Mouse (Mus musculus) thymus, adult 2 months (tissue): Measurements from ENCODE around the gene Anapc2. TPM values are rescaled to one million over a fixed set of nuclear protein-coding genes. Genes with fewer than 3 reads are reported as not detected.

ENCODE experiments used
- DNase-seq: peaks from one replicate; pipeline ENCODE4 v3.0.0; 2021
- H3K27ac ChIP-seq: fragments of 200-500 bp; 2 replicates; pipeline ENCODE4 v1.5.1; 2012; ENCODE audit warnings: low read length, control low read depth; ENCODE audit not compliant: control insufficient read depth, insufficient read depth
- H3K27me3 ChIP-seq: fragments of 200-500 bp; 2 replicates; pipeline ENCODE4 v1.6.1; 2012; ENCODE audit warnings: mild to moderate bottlenecking, low read length, moderate library complexity, mixed read lengths; ENCODE audit not compliant: control insufficient read depth, insufficient read depth
- H3K36me3 ChIP-seq: fragments of 200-500 bp; 2 replicates; pipeline ENCODE4 v1.6.1; 2012; ENCODE audit warnings: mild to moderate bottlenecking, low read length, moderate library complexity; ENCODE audit not compliant: control insufficient read depth, insufficient read depth
- H3K4me1 ChIP-seq: fragments of 200-500 bp; replicated peaks from 2 replicates; pipeline ENCODE4 v1.6.1; 2012; ENCODE audit warnings: low read length; ENCODE audit not compliant: control insufficient read depth, insufficient read depth
- H3K4me3 ChIP-seq: fragments of 200-500 bp; 2 replicates; pipeline ENCODE4 v1.5.1; 2012; ENCODE audit warnings: mild to moderate bottlenecking, low read length, control low read depth, moderate library complexity; ENCODE audit not compliant: control insufficient read depth, insufficient read depth
- CTCF ChIP-seq: fragments of 200-500 bp; IDR thresholded peaks from 2 replicates; pipeline ENCODE4 v1.5.1; 2012; ENCODE audit warnings: mild to moderate bottlenecking, control low read depth, low read length, moderate library complexity, borderline replicate concordance; ENCODE audit not compliant: control insufficient read depth, poor library complexity, insufficient read depth; ENCODE audit errors: extremely low read depth
- POLR2A ChIP-seq: fragments of 200-500 bp; IDR thresholded peaks from 2 replicates; pipeline ENCODE4 v1.6.1; 2012; ENCODE audit warnings: mild to moderate bottlenecking, low read length, control low read depth, moderate library complexity; ENCODE audit not compliant: control insufficient read depth, poor library complexity, insufficient read depth; ENCODE audit errors: extremely low read depth
- WGBS: fragments of 180-500 bp; shearing (Covaris S2); methylation state at CpG from one replicate; pipeline ENCODE4 v1.1.7; 2018; 5-methylcytosine and 5-hydroxymethylcytosine counted together
- polyA plus RNA-seq: library from polyadenylated mRNA; depleted of rRNA; stranded (reverse); fragments of >200 nt; gene quantifications from 2 replicates; pipeline ENCODE4 v1.2.3, GENCODE M21; 2012

The Anapc2 gene
- polyA plus RNA-seq, 1 experiment, result 144 TPM

DNA sequence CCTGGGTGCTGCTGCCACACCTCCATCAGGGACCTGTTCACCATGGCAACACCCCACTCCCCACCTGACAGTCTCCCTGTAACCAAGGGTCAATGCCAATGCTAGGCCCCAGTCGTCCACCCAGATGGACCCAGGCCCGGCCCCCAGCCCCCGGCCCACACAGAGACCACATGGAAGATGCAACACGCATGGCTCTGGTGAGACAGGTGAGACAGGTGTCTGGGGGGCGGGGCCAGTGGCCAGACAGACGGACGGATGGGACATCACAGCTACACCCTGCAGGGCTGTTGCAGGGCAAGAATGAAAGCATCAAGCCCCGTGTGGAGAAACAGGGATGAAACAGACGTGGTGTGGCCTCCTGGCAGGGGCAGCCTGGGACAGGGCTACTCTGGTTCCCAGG is 21.4 kb downstream of the Anapc2 start:
- TF ChIP-seq CTCF (no peak), POLR2A (no peak)
- Histone ChIP-seq H3K4me3 (no peak overlapping the region), H3K4me1 (no peaks in the 10 kb centered on the region), H3K36me3 (no peaks in the 10 kb centered on the region), H3K27me3 (peaks cover 17% of the 10 kb centered on the region), H3K27ac (no peak overlapping the region)
- WGBS, result 87% methylated on average over 9 of the region's 9 CpGs
- no peak for DNase-seq

DNA sequence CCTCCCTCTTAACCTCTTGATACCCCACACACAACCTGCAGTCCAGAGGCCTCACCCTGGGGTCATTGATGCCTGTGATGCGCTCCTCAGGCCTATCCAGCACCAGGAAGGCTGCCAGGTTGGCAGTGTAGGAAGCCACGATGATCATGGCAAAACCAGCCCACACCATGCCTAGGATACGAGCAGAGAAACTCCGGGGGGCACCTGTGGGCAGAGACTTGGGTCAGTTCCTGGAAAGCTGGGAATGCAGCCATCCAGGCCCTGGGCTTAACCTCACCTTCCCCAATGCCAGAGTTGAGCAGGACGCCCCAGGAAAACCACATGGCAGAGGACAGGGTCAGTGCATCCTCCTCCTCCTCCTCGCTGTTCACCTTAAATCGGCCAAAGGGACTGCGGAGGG is 24.8 kb downstream of the Anapc2 start:
- Histone ChIP-seq H3K36me3 (no peaks in the 10 kb centered on the region), H3K4me1 (no peaks in the 10 kb centered on the region), H3K4me3 (no peak overlapping the region), H3K27me3 (peaks cover 5% of the 10 kb centered on the region), H3K27ac (no peak overlapping the region)
- DNase-seq, result no peak
- WGBS, result 74% methylated on average over 8 of the region's 8 CpGs
- TF ChIP-seq POLR2A, result no peak
- TF ChIP-seq CTCF, result no peak

DNA sequence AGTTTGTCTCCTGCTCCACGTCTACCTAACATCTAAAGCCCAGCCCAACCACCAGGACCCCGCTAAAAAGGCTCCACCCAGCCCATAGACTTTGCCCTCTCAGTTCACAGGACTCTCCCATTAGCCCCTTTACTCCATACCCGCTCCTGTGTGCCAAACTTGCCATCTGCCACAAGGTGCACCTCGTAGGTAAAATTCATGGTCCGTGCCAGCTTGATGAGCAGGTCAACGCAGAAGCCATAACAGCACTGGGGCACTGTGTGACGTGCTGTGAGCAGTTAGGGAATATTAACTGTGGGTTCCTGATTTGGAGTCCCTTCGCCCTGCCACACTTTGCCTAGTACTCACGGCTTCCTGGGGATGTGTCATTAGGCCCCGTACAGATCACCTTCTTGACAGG is 25.8 kb downstream of the Anapc2 start:
- no peaks in the 10 kb centered on the region for H3K4me1 ChIP-seq
- 82% methylated on average over 10 of the region's 10 CpGs for WGBS
- H3K36me3 ChIP-seq, result no peaks in the 10 kb centered on the region
- H3K27ac ChIP-seq, result no peak overlapping the region
- H3K27me3 ChIP-seq, result no peaks in the 10 kb centered on the region; the same call in 1 of the 2 replicates
- no peak overlapping the region for H3K4me3 ChIP-seq
- no peak for DNase-seq
- no peak for TF ChIP-seq CTCF
- no peak for TF ChIP-seq POLR2A

DNA sequence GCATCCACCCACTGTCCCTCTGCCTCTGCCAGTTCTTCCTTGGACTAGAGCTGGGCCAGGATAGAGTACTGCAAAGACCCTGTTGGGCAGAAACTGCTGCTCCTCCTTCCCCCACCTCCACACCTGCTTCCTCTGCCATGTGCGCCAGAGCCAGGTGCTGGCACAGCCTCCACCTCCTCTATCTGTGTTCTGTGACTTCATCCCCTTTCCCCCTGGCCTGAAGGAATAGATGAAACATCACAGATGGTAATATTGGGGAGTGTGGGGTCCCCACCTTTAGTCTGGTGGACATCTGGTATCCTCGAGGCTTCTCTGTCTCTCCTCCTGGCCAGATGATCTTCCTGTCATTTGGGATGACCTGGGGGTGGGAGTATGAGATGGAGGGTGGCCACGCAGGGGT is 31.2 kb downstream of the Anapc2 start:
- TF ChIP-seq POLR2A (no peak), CTCF (no peak)
- Histone ChIP-seq H3K27me3 (peaks cover 3% of the 10 kb centered on the region; the same call in 1 of the 2 replicates), H3K4me1 (peaks cover 5% of the 10 kb centered on the region), H3K36me3 (no peaks in the 10 kb centered on the region), H3K4me3 (no peak overlapping the region), H3K27ac (no peak overlapping the region)
- no peak for DNase-seq
- WGBS, result 53% methylated on average over 3 of the region's 3 CpGs

DNA sequence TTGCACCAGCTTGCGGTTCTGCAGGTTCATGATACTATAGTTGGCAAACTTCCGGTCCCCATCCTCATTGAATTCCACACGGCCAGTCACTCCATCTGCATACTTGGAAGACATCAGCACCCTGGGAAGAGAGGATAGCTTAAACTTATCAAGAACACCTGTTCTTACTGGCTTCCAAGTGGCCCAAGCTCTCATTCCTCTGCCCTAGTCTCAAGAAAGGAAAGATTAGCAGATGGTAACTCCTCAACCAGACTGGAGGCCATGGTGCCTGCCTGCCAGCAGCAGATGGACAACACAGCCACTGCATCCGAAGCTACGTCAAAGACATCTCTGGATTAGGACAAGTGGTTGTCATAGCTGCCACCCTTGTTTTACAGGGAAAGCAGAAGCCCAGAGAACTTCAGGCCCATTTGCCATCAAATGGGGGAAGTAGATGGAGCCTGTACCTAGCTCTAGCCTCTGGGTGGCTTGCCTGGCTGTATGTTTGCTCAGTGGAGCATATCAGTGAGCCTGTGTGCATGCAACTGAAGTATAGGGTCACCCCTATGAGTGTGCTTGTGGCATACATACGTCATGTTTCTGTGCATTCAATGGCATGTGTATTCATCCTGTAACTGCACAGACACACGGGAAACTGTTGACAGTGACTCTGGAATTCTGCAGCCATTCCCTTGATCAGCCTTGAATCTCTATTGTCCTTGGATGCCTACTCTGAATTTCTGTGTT is 31.8 kb downstream of the Anapc2 start:
- peaks cover 5% of the 10 kb centered on the region for H3K4me1 ChIP-seq
- peaks cover 3% of the 10 kb centered on the region; the same call in 1 of the 2 replicates for H3K27me3 ChIP-seq
- H3K27ac ChIP-seq, result no peak overlapping the region
- 68% methylated on average over 7 of the region's 7 CpGs for WGBS
- DNase-seq, result no peak
- H3K36me3 ChIP-seq, result no peaks in the 10 kb centered on the region
- no peak overlapping the region for H3K4me3 ChIP-seq
- TF ChIP-seq CTCF (no peak), POLR2A (no peak)

DNA sequence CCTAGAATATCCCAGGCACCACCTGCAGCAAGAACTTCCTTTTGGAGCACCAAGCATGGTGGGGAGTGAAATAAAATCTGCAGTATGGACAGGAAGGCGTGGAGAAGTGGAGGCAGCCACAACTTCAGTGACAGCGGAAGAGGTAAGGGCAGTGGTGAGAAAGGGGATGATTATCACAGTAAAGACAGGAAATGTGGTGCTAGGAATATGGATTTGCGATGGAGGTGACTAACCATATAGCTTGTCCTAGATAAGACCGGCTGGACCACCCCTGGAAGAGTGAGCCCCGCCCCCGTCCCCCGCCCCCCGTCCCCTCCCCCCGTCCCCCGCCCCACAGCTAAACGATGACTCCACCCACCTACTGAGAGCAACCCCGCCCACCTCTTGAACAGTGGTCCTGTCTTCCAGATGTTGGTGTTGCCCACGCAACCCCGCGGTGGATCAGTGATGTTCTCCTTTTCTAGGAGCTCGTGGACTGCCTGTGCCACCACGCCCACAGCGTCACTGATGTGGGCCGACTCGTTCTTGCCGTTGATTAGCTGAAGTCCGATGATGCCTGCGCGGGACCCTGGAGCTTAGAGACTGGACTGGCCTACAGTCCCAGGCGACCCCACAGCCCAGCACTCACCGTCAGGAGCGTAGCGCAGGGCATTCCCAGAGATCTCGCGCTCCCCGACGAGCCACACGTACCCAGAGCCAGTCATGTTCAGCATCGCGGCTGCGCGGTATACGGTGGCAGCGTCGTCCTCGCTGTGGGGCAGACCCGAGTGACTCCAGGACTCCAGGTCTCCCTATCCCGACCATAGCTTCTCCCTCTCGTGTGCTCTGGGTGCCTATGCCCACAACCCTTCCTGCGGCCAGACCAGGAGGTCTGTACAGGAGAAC is 32.6 kb downstream of the Anapc2 start:
- Histone ChIP-seq H3K27ac (no peak overlapping the region), H3K4me3 (peak overlapping the region; percentile 22), H3K4me1 (peaks cover 5% of the 10 kb centered on the region), H3K36me3 (no peaks in the 10 kb centered on the region), H3K27me3 (peaks cover 3% of the 10 kb centered on the region; the same call in 1 of the 2 replicates)
- DNase-seq, result no peak
- TF ChIP-seq POLR2A (no peak), CTCF (no peak)
- 3% methylated on average over 45 of the region's 45 CpGs for WGBS
